Mouse (Mus musculus): ENCODE data around the gene Dnaic1. TPM values are rescaled to one million over a fixed set of nuclear protein-coding genes. Genes with fewer than 3 reads are reported as not detected.

Dnaic1 gene
- polyA plus RNA-seq, 1 experiment from 2014 or later: 2.1 TPM

DNA sequence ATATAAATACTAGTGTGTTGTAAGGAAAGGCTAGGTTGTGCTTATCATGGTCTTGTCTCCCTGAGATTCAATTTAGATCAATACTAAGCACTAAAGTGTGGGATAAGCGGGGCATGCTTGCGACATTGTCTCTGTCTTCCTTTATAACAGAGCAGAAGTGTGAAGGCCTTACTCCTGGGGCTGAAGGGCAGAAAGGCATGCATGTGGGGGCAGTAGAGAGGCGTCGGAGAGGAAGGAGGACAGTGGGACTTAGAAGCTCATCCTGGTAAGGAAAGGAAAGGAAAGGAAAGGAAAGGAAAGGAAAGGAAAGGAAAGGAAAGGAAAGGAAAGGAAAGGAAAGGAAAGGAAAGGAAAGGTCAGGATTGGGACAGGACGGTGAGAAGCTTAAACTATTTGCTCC lies 1.9 kb downstream of the Dnaic1 start:
- ATAC-seq (ENCODE audit: insufficient number of reproducible peaks, low FRiP score): no peak
- 21% methylated on average over 5 of the region's 5 CpGs for WGBS
- no peaks in the 10 kb centered on the region for H3K36me3 ChIP-seq
- no peak overlapping the region for H3K4me3 ChIP-seq
- H3K27ac ChIP-seq (ENCODE audit: poor library complexity, severe bottlenecking): no peak overlapping the region
- peaks cover 13% of the 10 kb centered on the region; the same call in 1 of the 2 replicates for H3K27me3 ChIP-seq (replicated peaks)
- H3K9ac ChIP-seq: no peak overlapping the region
- peaks cover 19% of the 10 kb centered on the region for H3K4me1 ChIP-seq (replicated peaks)
- no peaks in the 10 kb centered on the region for H3K9me3 ChIP-seq (replicated peaks)
- H3K4me2 ChIP-seq: no peak overlapping the region

DNA sequence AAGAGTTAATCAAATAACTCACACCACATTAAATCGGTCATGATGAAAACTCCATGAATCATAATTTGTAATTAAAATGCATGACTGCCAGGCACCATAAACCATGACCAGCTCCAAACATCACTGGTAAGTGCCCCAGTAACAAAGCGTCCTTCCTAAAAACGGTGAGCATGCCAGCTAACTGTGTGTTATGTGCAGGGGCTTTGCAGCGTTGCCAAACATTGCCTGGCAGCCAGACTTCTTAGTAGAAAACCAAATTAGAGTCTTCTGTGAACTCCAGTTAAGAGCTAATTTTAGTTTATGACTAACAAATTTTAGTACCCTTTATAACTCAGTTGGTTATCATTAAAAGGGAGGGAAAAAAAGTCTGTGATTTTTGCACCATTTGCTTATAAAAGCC lies 3.9 kb downstream of the Dnaic1 start:
- WGBS: 61% methylated on average over 4 of the region's 4 CpGs
- Histone ChIP-seq H3K4me1 (replicated peaks) (peaks cover 10% of the 10 kb centered on the region), H3K9me3 (replicated peaks) (no peaks in the 10 kb centered on the region), H3K4me2 (no peak overlapping the region), H3K36me3 (no peaks in the 10 kb centered on the region), H3K9ac (no peak overlapping the region), H3K27ac (ENCODE audit: poor library complexity, severe bottlenecking) (no peak overlapping the region), H3K27me3 (replicated peaks) (peaks cover 8% of the 10 kb centered on the region; the same call in 1 of the 2 replicates), H3K4me3 (no peak overlapping the region)
- ATAC-seq (ENCODE audit: insufficient number of reproducible peaks, low FRiP score): no peak

DNA sequence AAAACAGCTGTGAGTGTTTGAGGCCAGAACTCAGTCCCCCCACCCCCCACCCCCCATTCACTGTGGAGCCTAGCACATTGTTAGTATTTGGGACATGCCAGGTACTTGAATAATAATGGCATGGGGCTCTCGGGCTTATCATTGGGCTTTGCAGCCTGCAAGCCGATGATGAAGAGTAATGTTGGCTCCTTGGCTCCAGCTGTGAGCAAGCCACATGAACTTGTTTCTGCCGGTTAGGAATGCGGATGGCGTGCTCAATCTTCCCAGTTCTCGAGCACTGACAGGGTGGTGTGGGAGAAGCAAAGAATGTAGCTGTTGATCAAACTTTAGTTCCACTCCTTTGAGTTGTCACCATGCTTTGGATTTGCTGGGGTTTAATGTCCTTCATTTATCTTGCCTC lies 6.3 kb downstream of the Dnaic1 start:
- H3K27ac ChIP-seq (ENCODE audit: poor library complexity, severe bottlenecking): peak overlapping the region; percentile 38; the same call in 1 of the 2 replicates
- H3K4me1 ChIP-seq (replicated peaks): peaks cover 6% of the 10 kb centered on the region
- no peak for ATAC-seq (ENCODE audit: insufficient number of reproducible peaks, low FRiP score)
- peak overlapping the region; percentile 3; the same call in 1 of the 2 replicates for H3K4me2 ChIP-seq
- H3K36me3 ChIP-seq: no peaks in the 10 kb centered on the region
- H3K9me3 ChIP-seq (replicated peaks): no peaks in the 10 kb centered on the region
- H3K27me3 ChIP-seq (replicated peaks): peaks cover 8% of the 10 kb centered on the region; the same call in 1 of the 2 replicates
- WGBS: 29% methylated on average over 6 of the region's 6 CpGs
- H3K4me3 ChIP-seq: no peak overlapping the region
- no peak overlapping the region for H3K9ac ChIP-seq

DNA sequence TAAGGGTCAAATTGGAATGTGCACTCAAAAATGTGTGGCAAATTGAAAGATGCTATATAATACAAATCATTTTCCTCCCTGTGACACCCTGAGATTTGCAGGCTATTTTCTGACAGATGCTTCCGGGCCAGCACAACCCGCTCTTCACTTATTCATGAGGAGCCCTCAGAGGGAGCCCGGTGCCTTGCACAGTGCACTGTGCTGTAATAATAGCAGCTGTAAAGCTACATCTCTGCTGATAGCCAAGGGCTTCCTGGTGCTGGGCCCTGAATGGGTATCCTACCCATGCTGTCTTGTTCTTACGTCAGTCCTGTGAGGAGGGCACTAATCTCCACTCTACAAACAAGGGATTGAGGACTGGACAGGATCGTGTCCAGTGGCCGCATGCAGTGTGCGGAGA lies 13.8 kb downstream of the Dnaic1 start:
- Histone ChIP-seq H3K27ac (ENCODE audit: poor library complexity, severe bottlenecking) (no peak overlapping the region), H3K9ac (no peak overlapping the region), H3K4me2 (no peak overlapping the region), H3K9me3 (replicated peaks) (no peaks in the 10 kb centered on the region), H3K4me1 (replicated peaks) (no peaks in the 10 kb centered on the region), H3K36me3 (no peaks in the 10 kb centered on the region), H3K4me3 (no peak overlapping the region), H3K27me3 (replicated peaks) (peaks cover 12% of the 10 kb centered on the region)
- WGBS: 71% methylated on average over 7 of the region's 7 CpGs
- no peak for ATAC-seq (ENCODE audit: insufficient number of reproducible peaks, low FRiP score)

DNA sequence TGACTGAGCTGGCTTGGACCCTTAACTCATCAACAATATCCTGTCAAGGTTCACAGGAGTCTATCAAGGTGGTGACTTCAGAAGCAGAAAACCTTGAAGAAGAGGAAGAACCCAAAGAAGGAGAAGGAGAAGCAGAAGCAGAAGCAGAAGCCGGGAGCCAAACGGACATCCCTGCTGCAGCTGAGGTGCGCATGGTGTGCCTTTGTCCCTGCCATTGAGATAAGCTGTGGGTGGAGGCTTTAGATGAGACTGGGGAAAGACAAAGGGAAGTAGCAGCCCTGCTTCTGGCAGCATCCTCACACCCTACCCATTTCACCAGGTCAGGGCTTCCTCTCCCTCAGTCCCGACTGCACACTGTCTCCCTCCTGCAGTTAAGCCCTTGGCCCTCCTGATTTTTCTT lies 33.2 kb downstream of the Dnaic1 start:
- Histone ChIP-seq H3K9me3 (replicated peaks) (no peaks in the 10 kb centered on the region), H3K4me1 (replicated peaks) (no peaks in the 10 kb centered on the region), H3K27me3 (replicated peaks) (peaks cover 27% of the 10 kb centered on the region), H3K4me2 (no peak overlapping the region), H3K9ac (no peak overlapping the region), H3K4me3 (no peak overlapping the region), H3K36me3 (no peaks in the 10 kb centered on the region), H3K27ac (ENCODE audit: poor library complexity, severe bottlenecking) (no peak overlapping the region)
- WGBS: 55% methylated on average over 4 of the region's 4 CpGs
- ATAC-seq (ENCODE audit: insufficient number of reproducible peaks, low FRiP score): no peak

DNA sequence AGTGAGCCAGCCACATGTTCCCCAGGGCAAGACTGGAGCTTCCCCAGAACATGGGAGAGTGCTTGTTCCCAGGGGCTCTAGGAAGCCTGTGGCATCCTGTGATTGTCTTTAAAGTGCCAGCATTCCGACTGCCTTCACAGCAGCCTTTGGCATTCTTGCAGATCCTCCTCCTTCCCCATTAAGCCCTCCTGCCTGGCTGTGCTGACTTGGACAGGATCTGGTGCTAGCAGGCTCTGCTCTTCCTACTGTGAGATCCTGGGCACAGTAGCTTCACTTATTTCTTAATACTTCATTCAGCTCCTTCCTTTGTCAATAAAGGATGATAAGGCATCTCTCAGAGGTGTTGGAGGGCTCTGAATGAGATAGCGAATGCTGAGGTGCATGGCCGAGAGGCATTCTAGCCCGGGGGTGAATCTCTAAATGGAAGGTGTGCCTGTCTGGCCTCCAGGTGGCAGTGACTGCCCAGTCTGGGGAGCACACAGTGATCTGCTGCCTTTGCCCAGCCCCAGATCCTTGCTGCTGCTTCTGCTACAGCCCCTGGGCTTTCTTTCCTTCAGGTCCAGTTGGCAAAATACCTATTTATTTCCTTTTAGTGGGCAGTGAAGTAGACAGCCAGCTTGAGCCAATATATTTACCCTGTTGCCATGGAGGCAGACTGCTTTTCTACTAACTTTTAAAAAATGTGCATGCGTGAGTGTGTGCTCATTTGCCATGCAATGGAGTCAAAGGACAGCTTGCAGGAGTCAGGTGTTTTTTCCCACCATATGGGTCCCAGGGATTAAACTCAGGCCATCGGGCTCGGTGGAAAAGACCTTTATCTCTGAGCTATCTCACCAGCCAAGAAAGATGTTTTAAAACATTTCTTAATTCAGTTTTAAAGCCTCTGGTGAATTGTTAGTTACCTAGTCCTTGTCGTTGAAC lies 35.2 kb downstream of the Dnaic1 start:
- WGBS: 41% methylated on average over 8 of the region's 8 CpGs
- no peaks in the 10 kb centered on the region for H3K4me1 ChIP-seq (replicated peaks)
- H3K36me3 ChIP-seq: no peaks in the 10 kb centered on the region
- no peak overlapping the region for H3K9ac ChIP-seq
- peaks cover 18% of the 10 kb centered on the region for H3K27me3 ChIP-seq (replicated peaks)
- no peak overlapping the region for H3K4me3 ChIP-seq
- H3K4me2 ChIP-seq: no peak overlapping the region
- no peaks in the 10 kb centered on the region for H3K9me3 ChIP-seq (replicated peaks)
- H3K27ac ChIP-seq (ENCODE audit: poor library complexity, severe bottlenecking): no peak overlapping the region
- ATAC-seq (ENCODE audit: insufficient number of reproducible peaks, low FRiP score): no peak

DNA sequence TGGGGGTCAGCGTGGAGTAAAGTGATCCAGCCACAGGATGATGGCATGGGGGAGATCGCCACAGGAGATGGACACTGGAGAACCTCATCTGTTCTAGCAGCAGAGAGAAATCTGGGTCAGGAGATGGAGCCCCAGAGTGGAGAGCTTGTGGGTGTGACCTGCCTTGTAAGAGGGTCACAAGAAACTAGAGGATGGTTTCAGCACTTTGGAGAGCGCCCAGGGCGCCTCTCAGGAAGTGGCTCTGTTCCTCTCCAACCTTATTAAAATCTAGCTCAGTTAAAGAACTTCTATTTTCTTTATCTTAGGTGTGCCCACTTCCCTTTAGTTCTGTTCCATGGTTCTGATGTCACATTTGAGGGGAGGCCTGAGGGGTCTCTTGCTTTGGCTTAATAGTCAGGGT lies 37.2 kb downstream of the Dnaic1 start:
- Histone ChIP-seq H3K27me3 (replicated peaks) (peaks cover 18% of the 10 kb centered on the region), H3K9ac (no peak overlapping the region), H3K4me2 (no peak overlapping the region), H3K36me3 (no peaks in the 10 kb centered on the region), H3K27ac (ENCODE audit: poor library complexity, severe bottlenecking) (no peak overlapping the region), H3K4me3 (no peak overlapping the region), H3K9me3 (replicated peaks) (no peaks in the 10 kb centered on the region), H3K4me1 (replicated peaks) (no peaks in the 10 kb centered on the region)
- WGBS: 30% methylated on average over 4 of the region's 4 CpGs
- no peak for ATAC-seq (ENCODE audit: insufficient number of reproducible peaks, low FRiP score)

DNA sequence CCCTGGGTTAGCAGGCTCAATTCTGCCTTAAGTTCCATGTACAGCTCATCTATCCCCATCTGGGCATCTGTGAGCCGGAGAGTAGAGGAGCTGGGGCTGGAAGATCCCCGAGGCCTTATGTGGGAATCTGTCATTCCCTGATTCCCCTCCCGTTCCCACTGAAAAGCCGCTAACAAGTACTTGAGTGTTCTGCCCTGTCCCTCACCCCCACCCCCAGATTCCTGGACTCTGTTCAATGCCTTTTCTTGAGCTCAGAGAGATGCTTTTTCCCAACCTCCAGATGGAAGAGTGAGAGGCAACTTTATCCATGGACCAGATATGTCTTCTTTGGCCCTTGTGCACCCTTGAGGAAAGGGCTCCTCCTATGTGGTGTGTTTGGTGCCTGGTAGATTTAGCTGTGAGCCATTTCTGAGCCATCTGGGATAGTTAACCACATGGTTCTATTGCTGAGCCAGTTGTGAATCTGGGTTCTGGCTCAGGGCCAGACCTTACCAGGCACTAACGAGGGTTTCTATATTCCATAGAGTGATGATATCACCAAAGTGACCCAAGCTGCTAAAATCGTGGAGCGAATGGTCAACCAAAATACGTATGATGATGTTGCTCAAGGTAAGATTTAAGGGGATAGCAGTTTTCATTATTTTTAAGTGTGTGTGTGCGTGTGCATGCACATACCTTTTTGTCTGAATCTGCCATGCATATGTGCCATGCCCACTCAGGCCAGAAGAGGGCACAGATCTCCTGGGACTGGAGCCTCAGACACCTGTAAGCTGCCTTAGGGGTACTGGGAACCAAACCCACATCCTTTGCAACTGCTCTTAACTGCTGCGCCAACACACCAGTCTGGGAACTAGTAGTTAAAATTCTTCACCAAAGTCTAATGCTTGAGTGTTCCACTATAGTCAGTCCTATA lies 40.4 kb downstream of the Dnaic1 start:
- Histone ChIP-seq H3K4me1 (replicated peaks) (no peaks in the 10 kb centered on the region), H3K27ac (ENCODE audit: poor library complexity, severe bottlenecking) (no peak overlapping the region), H3K9ac (no peak overlapping the region), H3K4me2 (no peak overlapping the region), H3K4me3 (no peak overlapping the region), H3K27me3 (replicated peaks) (peaks cover 4% of the 10 kb centered on the region; the same call in 1 of the 2 replicates), H3K36me3 (no peaks in the 10 kb centered on the region), H3K9me3 (replicated peaks) (no peaks in the 10 kb centered on the region)
- WGBS: 75% methylated on average over 10 of the region's 10 CpGs
- no peak for ATAC-seq (ENCODE audit: insufficient number of reproducible peaks, low FRiP score)

DNA sequence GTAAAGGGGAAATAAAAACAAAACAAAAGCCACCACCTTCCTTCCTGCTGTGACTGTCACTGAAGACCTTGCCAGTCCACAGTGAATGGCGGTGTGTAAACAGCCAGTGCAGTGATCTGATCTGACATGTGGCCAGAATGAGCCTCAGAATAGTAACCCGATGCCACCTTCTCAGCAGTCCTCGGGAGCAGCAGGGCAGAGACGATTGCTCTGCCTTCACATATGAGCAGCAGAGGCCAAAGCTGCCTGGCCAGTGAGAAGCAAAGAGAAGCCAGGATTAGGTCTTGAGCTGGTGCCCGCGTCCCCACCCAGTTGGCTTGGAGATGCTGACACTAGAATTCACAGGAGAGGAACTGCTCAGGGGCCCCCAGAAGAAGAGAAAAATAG lies 41.0 kb downstream of the Dnaic1 start:
- Histone ChIP-seq H3K4me2 (no peak overlapping the region), H3K4me3 (no peak overlapping the region), H3K36me3 (no peaks in the 10 kb centered on the region), H3K27me3 (replicated peaks) (peaks cover 6% of the 10 kb centered on the region; the same call in 1 of the 2 replicates), H3K4me1 (replicated peaks) (no peaks in the 10 kb centered on the region), H3K9ac (no peak overlapping the region), H3K27ac (ENCODE audit: poor library complexity, severe bottlenecking) (no peak overlapping the region), H3K9me3 (replicated peaks) (no peaks in the 10 kb centered on the region)
- ATAC-seq (ENCODE audit: insufficient number of reproducible peaks, low FRiP score): no peak
- WGBS: 47% methylated on average over 6 of the region's 6 CpGs

DNA sequence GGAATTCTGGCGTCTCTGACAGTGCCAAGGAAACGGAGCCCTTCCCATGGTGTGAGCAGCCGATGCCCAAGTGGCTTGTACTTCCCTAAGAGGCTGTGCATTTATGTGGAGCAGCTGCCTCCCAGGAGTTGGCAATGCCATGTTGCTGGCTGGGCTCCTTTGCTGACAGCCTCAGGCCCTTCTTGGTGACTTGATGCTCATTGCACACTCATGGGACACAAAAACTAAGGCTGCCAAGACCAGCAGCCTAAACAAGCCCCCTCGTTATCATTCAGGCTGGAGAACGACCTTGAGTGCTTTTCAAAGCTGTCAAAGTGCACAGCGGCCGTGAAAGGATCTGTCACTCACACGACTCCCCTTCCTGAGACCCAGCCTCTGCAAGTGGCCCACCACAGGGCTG lies 42.6 kb downstream of the Dnaic1 start:
- Histone ChIP-seq H3K36me3 (no peaks in the 10 kb centered on the region), H3K4me2 (no peak overlapping the region), H3K9me3 (replicated peaks) (no peaks in the 10 kb centered on the region), H3K27me3 (replicated peaks) (peaks cover 6% of the 10 kb centered on the region; the same call in 1 of the 2 replicates), H3K4me3 (no peak overlapping the region), H3K9ac (no peak overlapping the region), H3K4me1 (replicated peaks) (no peaks in the 10 kb centered on the region), H3K27ac (ENCODE audit: poor library complexity, severe bottlenecking) (no peak overlapping the region)
- 40% methylated on average over 8 of the region's 8 CpGs for WGBS
- no peak for ATAC-seq (ENCODE audit: insufficient number of reproducible peaks, low FRiP score)

DNA sequence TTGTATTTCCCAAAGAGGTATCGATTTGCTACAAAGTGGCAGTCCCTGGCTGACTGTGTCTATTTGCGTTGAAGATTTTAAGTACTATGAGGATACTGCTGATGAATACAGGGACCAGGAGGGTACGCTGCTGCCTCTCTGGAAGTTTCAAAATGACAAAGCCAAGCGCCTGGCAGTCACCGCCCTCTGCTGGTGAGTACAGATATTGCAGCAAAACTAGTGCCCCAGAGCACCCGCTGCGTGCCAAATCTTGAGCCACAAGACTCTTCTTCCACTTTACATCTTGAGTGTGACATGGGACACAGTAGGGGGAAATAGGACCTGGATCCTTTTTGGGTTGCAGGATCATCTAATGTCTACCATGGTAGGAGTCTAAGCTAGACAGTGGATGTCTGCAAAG lies 44.6 kb downstream of the Dnaic1 start:
- no peaks in the 10 kb centered on the region for H3K4me1 ChIP-seq (replicated peaks)
- ATAC-seq (ENCODE audit: insufficient number of reproducible peaks, low FRiP score): no peak
- peaks cover 6% of the 10 kb centered on the region; the same call in 1 of the 2 replicates for H3K27me3 ChIP-seq (replicated peaks)
- H3K36me3 ChIP-seq: no peaks in the 10 kb centered on the region
- no peak overlapping the region for H3K27ac ChIP-seq (ENCODE audit: poor library complexity, severe bottlenecking)
- no peak overlapping the region for H3K4me3 ChIP-seq
- no peak overlapping the region for H3K4me2 ChIP-seq
- H3K9me3 ChIP-seq (replicated peaks): no peaks in the 10 kb centered on the region
- WGBS: 11% methylated on average over 7 of the region's 7 CpGs
- no peak overlapping the region for H3K9ac ChIP-seq

Measured in heart, embryonic 12.5 days (tissue).